Mouse (Mus musculus) kidney, embryonic 14.5 days (tissue): ENCODE measurements around the gene Srms. TPM values are rescaled to one million over a fixed set of nuclear protein-coding genes. Genes with fewer than 3 reads are reported as not detected.
"Not testable (repeated sequence)": the region's sequence is repeated elsewhere in the genome, so short reads cannot be mapped to it uniquely, and the experiment has no call there.

Source experiments
- ATAC-seq: fragments of 200-750 bp; cut with Nextera tagmentation; 2 replicates; pipeline ENCODE4 v1.8.0; 2017; ENCODE audit warnings: moderate number of reproducible peaks, mild to moderate bottlenecking, moderate TSS enrichment, moderate library complexity; ENCODE audit not compliant: low FRiP score, low TSS enrichment
- H3K27ac ChIP-seq: fragments of 300-500 bp; sonication (generic); 2 replicates; pipeline ENCODE4 v1.5.1; 2014; ENCODE audit warnings: low read depth, mild to moderate bottlenecking, low read length, moderate library complexity, mixed read lengths
- H3K27me3 ChIP-seq: fragments of 300-500 bp; sonication (generic); 2 replicates; pipeline ENCODE4 v1.6.1; 2014; ENCODE audit warnings: mild to moderate bottlenecking, low read length; ENCODE audit not compliant: control insufficient read depth, insufficient read depth
- H3K36me3 ChIP-seq: fragments of 300-500 bp; sonication (generic); 2 replicates; pipeline ENCODE4 v1.6.1; 2014; ENCODE audit warnings: low read length, mixed read lengths; ENCODE audit not compliant: control insufficient read depth, insufficient read depth
- H3K4me1 ChIP-seq: fragments of 300-500 bp; sonication (generic); 2 replicates; pipeline ENCODE4 v1.6.1; 2014; ENCODE audit warnings: low read length, mixed read lengths; ENCODE audit not compliant: control insufficient read depth, insufficient read depth
- H3K4me2 ChIP-seq: fragments of 300-500 bp; sonication (generic); replicated peaks from 2 replicates; pipeline ENCODE4 v1.6.1; 2014; ENCODE audit warnings: low read depth, mild to moderate bottlenecking, low read length
- H3K4me3 ChIP-seq: fragments of 300-500 bp; sonication (generic); 2 replicates; pipeline ENCODE4 v1.5.1; 2014; ENCODE audit warnings: mild to moderate bottlenecking, low read length
- H3K9ac ChIP-seq: fragments of 300-500 bp; sonication (generic); 2 replicates; pipeline ENCODE4 v1.6.1; 2014; ENCODE audit warnings: low read depth, mild to moderate bottlenecking, low read length, moderate library complexity
- H3K9me3 ChIP-seq: fragments of 300-500 bp; sonication (generic); 2 replicates; pipeline ENCODE4 v1.6.1; 2016; ENCODE audit warnings: low read length; ENCODE audit not compliant: control insufficient read depth
- WGBS: fragments of 180-500 bp; shearing (Covaris S2); extraction: QIAGEN DNeasy Blood & Tissue Kit; methylation state at CpG from one replicate; pipeline ENCODE4 v1.1.7; 2014; 5-methylcytosine and 5-hydroxymethylcytosine counted together
- polyA plus RNA-seq: library from polyadenylated mRNA; unstranded; fragments of >200 nt; fragmentation: Nextera tagmentation; extraction: Ambion mirVana; gene quantifications from 2 replicates; pipeline ENCODE4 v1.2.1, GENCODE M21; 2014

Gene Srms
- polyA plus RNA-seq, 1 experiment from 2014 or later, result 0.24 TPM

- 77% methylated on average over 9 of the region's 9 CpGs for WGBS
- Histone ChIP-seq H3K4me3 (no peak overlapping the region), H3K9me3 (no peaks in the 10 kb centered on the region), H3K4me1 (no peaks in the 10 kb centered on the region), H3K36me3 (no peaks in the 10 kb centered on the region), H3K27me3 (peaks cover under 1% of the 10 kb centered on the region; the same call in 1 of the 2 replicates), H3K9ac (no peak overlapping the region), H3K27ac (no peak overlapping the region), H3K4me2 (no peak overlapping the region)
- ATAC-seq, result no peak
These were observed 6.9 kb downstream of the Srms start for GRCm38 (mm10) chr2:181206118-181206517.

- Histone ChIP-seq H3K4me2 (no peak overlapping the region), H3K4me1 (no peaks in the 10 kb centered on the region), H3K27ac (no peak overlapping the region), H3K27me3 (no peaks in the 10 kb centered on the region), H3K9me3 (no peaks in the 10 kb centered on the region), H3K4me3 (no peak overlapping the region), H3K36me3 (no peaks in the 10 kb centered on the region), H3K9ac (no peak overlapping the region)
- 82% methylated on average over 5 of the region's 5 CpGs for WGBS
- no peak for ATAC-seq
These were observed 7.3 kb downstream of the Srms start for GRCm38 (mm10) chr2:181205678-181206077.

GRCm38 (mm10) chr2:181202886-181203285 is 10.1 kb downstream of the Srms start:
- H3K27ac ChIP-seq, result no peak overlapping the region
- no peaks in the 10 kb centered on the region for H3K36me3 ChIP-seq
- H3K9me3 ChIP-seq, result no peaks in the 10 kb centered on the region
- WGBS, result 75% methylated on average over 6 of the region's 6 CpGs
- no peak for ATAC-seq
- no peaks in the 10 kb centered on the region for H3K27me3 ChIP-seq
- no peak overlapping the region for H3K9ac ChIP-seq
- H3K4me3 ChIP-seq, result no peak overlapping the region
- no peak overlapping the region for H3K4me2 ChIP-seq
- no peaks in the 10 kb centered on the region for H3K4me1 ChIP-seq

GRCm38 (mm10) chr2:181202422-181202821 is 10.6 kb downstream of the Srms start, which contains the start of gene Ptk6:
Gene Ptk6, minus strand, starts transcription at chr2:181202789.
- no peaks in the 10 kb centered on the region for H3K4me1 ChIP-seq
- no peak within 1 kb of the TSS for H3K9ac ChIP-seq
- no peak for ATAC-seq
- no peak within 1 kb of the TSS for H3K4me2 ChIP-seq
- H3K36me3 ChIP-seq, result no peaks in the 10 kb centered on the region
- no peak within 1 kb of the TSS for H3K27ac ChIP-seq
- no peaks in the 10 kb centered on the region for H3K27me3 ChIP-seq
- no peak within 1 kb of the TSS for H3K4me3 ChIP-seq
- 96% methylated on average over 3 of the region's 3 CpGs for WGBS
- H3K9me3 ChIP-seq, result no peaks in the 10 kb centered on the region

- H3K9me3 ChIP-seq, result no peaks in the 10 kb centered on the region
- no peak overlapping the region for H3K27ac ChIP-seq
- H3K4me2 ChIP-seq, result no peak overlapping the region
- H3K27me3 ChIP-seq, result no peaks in the 10 kb centered on the region
- 71% methylated on average over 3 of the region's 3 CpGs for WGBS
- H3K4me1 ChIP-seq, result no peaks in the 10 kb centered on the region
- no peak overlapping the region for H3K9ac ChIP-seq
- no peak for ATAC-seq
- no peaks in the 10 kb centered on the region for H3K36me3 ChIP-seq
- no peak overlapping the region for H3K4me3 ChIP-seq
These were observed 11.4 kb downstream of the Srms start for GRCm38 (mm10) chr2:181201606-181202005.

- Histone ChIP-seq H3K4me2 (no peak overlapping the region), H3K27ac (no peak overlapping the region), H3K9ac (no peak overlapping the region), H3K9me3 (no peaks in the 10 kb centered on the region), H3K4me1 (no peaks in the 10 kb centered on the region), H3K36me3 (no peaks in the 10 kb centered on the region), H3K4me3 (no peak overlapping the region), H3K27me3 (no peaks in the 10 kb centered on the region)
- no peak for ATAC-seq
- 87% methylated on average over 4 of the region's 4 CpGs for WGBS
These were observed 16.2 kb downstream of the Srms start for GRCm38 (mm10) chr2:181196628-181197300.

- Histone ChIP-seq H3K27ac (no peak overlapping the region), H3K9me3 (no peaks in the 10 kb centered on the region), H3K27me3 (no peaks in the 10 kb centered on the region), H3K36me3 (peaks cover 13% of the 10 kb centered on the region; the same call in 1 of the 2 replicates), H3K4me1 (peaks cover 6% of the 10 kb centered on the region; the same call in 1 of the 2 replicates), H3K4me3 (no peak overlapping the region), H3K9ac (no peak overlapping the region), H3K4me2 (no peak overlapping the region)
- ATAC-seq, result no peak
- WGBS, result 70% methylated on average over 3 of the region's 3 CpGs
These were observed 19.9 kb downstream of the Srms start for GRCm38 (mm10) chr2:181193044-181193443.

GRCm38 (mm10) chr2:181191936-181192335 is 21.0 kb downstream of the Srms start:
- WGBS, result 73% methylated on average over 4 of the region's 4 CpGs

GRCm38 (mm10) chr2:181191385-181191784 is 21.6 kb downstream of the Srms start:
- not testable (repeated sequence) for H3K9me3 ChIP-seq, H3K4me3 ChIP-seq, H3K4me2 ChIP-seq, ATAC-seq, H3K9ac ChIP-seq, H3K27me3 ChIP-seq, H3K27ac ChIP-seq, H3K4me1 ChIP-seq
- H3K36me3 ChIP-seq, result peaks cover 13% of the 10 kb centered on the region; the same call in 1 of the 2 replicates
- WGBS, result 81% methylated on average over 4 of the region's 4 CpGs

More at GRCm38 (mm10) chr2:181191936-181192335, 21.0 kb downstream of the Srms start:
- H3K27ac ChIP-seq, result no peak overlapping the region
- H3K27me3 ChIP-seq, result no peaks in the 10 kb centered on the region
- peaks cover 13% of the 10 kb centered on the region; the same call in 1 of the 2 replicates for H3K36me3 ChIP-seq
- H3K4me2 ChIP-seq, result no peak overlapping the region
- H3K4me3 ChIP-seq, result no peak overlapping the region
- peaks cover 6% of the 10 kb centered on the region; the same call in 1 of the 2 replicates for H3K4me1 ChIP-seq
- no peak for ATAC-seq
- H3K9ac ChIP-seq, result no peak overlapping the region
- no peaks in the 10 kb centered on the region for H3K9me3 ChIP-seq
